Mouse (Mus musculus) urinary bladder, postnatal 4 days (tissue): ENCODE results near the gene Dhrs7b.
"Not testable (repeated sequence)": the region's sequence is repeated elsewhere in the genome, so short reads cannot be mapped to it uniquely, and the experiment has no call there.

Source experiments
- DNase-seq, 2 experiments: peaks; one replicate each; pipeline ENCODE4 v3.0.0; 2021 to 2022; ENCODE audit warnings: low spot score in 2 of 2

The Dhrs7b gene

DNA sequence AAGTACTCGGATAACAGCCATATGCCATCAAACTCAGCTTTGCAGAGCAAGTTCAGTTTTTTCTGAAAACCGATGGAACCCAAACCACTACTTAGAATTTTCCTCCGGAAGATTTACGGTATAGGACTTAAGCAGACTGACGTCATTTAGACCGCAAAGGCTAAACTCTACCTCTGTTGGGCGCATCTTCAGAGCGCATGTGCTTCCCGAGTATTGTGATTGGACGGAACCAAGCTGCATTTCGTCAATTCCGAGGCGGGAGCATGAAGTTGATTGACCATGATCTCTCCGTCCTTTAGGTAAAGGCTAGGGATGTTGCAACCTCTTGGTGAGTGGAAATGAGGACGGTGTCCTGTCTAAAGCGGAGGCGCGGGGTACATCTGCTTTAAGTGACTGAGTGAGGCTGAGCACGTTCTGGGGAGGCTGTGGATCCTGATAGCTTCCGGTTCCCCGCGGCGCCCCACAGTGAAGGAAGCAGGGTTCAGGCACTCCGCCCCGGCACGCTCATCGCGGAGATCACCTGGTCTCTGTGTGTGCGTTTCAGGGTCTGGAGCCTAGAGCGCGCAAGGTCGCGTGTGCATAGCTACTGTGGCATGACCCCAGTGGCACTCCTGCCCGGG, at the start of gene Dhrs7b:
Dhrs7b (plus strand) TSS at position 199 of the 620 bp plus-strand sequence.
- DNase-seq = peak; percentile 71 to 74

DNA sequence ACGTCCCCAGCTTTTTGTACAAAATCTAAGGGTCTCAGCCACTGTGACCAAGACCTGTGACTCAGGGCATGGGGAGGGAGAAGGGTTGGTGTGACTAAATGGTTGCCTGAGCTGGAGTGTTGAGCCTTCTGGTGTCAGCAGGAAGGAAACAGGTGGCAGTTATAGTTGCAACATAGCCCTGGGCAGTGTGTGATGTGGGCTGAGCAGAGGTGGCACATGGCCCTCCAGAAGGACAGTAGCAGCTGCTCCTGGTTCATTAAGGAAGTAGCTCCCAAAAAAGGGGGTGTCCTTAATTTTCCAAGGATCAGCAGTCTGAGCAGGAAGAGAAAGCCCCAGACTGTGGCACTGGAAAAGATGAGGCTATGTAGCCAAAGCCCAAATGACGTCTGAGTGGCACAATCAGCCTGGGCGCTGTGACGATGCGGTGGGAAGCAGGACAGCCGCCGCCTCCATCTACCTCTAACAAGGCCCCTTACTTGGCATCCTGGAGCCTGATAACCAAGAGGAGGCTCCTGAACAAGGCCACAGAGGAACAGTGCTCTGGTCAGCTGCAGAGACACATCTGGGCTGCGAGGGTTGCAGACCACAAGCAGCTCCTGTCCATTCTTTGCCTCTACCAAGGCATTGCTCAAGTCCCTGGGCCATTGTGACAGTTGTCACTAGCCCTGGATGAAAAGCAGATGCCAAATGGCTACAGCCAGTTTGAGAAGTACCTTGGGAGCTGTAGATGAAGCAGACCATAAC, 46.1 kb upstream of the Dhrs7b start:
- no peak for DNase-seq

- no peak for DNase-seq
Observed at GRCm38 (mm10) chr11:60787595-60787994, 42.8 kb upstream of the Dhrs7b start.

- no peak for DNase-seq
Observed at GRCm38 (mm10) chr11:60790472-60790871, 40.0 kb upstream of the Dhrs7b start.

GRCm38 (mm10) chr11:60796342-60796741, 34.1 kb upstream of the Dhrs7b start:
- DNase-seq = no peak

DNA sequence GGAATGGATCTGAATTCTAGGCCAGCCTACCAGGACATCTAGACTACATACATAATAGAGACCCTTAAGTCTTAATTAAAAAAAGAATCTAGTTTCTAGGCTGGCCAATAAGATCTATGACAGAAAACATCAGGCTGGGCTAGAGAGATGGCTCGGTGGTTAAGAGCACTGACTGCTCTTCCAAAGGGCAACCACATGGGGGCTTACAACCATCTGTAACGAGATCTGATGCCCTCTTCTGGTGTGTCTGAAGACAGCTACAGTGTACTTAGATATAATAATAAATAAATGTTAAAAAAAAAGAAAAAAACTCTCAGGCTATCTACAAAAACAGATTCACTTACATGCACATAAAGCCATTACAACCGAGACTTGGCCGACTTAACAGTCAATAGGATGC, 30.5 kb upstream of the Dhrs7b start:
- no peak for DNase-seq

- DNase-seq = no peak
Observed at GRCm38 (mm10) chr11:60800892-60801291, 29.5 kb upstream of the Dhrs7b start.

DNA sequence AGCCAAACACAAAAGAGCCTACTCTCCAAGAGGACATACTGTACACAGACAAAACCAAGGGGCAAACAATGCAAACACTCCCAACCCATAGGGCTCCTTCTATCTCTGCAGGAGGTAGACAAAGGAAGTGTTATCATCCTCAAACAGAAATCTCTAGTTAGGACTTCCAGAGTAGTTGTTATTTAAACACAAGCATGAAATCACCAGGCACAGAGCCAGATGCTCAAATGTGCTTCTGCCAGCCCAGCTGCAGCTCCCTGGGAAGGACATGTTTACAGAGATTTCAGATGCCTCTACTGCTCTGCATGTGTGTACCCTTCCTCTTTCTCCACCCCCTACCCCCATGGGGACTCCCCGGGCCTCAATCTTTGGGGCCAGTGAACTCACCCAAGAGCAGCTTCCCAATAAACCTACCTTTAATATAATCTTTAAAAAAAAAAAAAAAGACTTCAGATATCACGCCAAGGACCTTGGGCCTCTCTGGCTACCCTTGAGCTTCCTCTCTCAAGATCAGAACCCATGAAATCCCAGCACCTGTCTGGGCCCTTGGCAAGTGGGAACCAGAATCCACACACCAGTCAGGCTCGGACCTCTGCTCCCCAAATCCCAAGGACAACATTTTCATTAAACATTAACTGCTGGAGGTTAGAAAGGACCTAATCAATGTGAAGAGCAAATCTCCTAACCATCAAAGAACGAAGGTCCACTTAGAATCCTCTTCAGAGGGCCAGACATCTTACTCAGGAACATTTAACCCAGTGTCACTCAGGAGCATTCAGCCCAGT, 22.0 kb upstream of the Dhrs7b start:
- no peak for DNase-seq

- no peak for DNase-seq
Observed at GRCm38 (mm10) chr11:60809546-60809945, 20.9 kb upstream of the Dhrs7b start.

DNA sequence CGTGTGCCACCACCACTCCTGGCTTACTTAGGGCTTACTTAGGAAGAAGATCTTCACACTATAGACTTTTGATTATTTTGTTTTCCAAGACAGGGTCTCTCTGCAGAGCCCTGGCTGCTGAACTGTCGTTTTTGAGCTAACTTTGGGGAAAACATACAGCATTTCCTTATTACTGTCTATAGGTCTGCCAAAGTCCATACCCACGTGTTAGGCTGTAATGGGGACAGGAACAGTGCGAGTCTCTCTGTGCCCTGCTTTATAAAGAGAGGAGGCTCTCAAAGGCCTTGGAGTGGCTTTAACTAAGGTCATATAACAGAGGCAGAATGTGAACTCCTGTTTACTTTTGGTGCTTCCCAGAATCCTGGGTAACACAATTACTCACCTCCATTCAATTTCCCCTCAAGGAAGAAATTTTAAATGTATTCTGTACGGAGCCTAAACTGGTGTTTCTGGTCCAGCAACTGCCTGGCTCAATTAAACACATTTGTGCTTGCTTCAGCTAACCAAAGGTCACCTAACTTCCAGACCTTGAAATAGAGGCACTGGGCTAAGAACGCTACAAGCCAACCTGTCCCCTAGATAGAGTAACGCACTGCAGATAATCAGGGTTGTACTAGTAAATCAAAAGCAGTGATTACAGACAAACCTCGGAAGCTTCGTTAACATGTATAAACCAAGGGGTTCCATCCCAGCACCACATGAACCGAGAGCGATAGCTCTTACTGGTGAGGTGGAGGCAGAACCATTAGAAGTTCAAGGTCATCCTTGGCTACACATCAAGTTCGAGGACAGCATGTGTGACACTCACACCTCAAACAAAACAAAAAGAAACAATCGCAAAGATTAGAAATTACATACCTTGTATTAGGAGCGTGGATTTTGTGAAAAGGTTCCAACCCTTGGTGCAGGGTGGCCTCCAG, 20.1 kb upstream of the Dhrs7b start:
- DNase-seq = no peak

DNA sequence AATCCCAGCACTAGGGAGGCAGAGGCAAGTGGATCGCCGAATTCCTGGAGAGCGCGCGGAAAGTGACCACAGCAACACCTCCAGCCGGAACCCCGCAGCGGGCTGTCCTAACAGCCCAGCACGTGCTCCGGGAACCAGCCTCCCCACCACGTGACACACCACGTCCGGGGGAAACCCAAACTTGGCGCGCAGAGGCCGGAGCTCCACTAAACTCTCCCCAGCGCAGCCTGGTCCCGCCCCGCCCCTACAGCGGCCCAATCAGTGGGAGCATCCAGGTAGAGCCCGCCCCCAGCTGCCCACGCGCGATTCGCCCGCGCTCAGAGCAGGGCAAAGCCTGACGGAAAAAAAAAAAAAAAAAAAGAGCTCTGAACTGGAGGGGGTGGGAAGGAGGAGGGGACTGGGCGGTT, 19.4 kb upstream of the Dhrs7b start:
- peak; percentile 94 to 95 for DNase-seq

- DNase-seq = not testable (repeated sequence)
Observed at GRCm38 (mm10) chr11:60811618-60812017, 18.8 kb upstream of the Dhrs7b start, which contains the start of gene Shmt1. TSS of gene Shmt1 (minus strand) at chr11:60811718.

GRCm38 (mm10) chr11:60816398-60816797, 14.0 kb upstream of the Dhrs7b start:
- no peak for DNase-seq

DNA sequence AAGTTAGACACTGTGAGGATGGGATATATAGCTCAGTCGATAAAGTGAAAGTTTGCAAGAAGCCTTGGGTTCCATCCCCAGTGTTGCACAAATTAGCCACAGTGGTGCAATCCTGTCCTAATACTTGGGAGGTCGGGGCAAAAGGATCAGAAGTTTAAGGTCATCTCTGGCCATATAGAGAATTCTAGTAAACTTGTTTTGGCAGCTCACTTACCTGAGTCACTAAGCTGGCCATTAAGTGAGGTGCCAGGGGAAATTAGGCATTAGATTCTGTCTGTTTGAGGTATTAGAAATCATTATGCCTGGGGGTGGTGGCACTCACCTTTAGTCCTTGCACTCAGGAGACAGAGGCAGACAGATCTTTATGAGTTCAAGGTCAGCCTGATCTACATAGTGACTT, 6.7 kb upstream of the Dhrs7b start:
- no peak for DNase-seq

DNA sequence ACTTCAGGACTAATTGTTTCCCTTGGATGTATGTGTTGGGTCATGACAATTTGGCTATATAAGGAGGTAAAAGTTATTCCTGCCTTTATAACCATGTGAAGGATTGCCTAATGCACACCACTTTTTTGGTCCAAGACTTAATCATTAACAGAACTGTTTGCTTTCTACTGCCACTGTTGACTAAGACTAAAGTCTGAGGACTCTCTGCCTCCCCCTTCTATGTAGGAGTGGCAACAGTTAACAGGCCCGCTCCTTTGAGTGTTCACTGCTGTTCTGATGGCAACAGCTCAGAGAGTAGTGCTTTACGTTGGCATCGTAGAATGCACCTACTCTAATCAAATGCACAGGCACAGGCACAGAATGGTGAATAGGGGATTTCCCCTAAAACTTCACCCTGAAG, 5.2 kb upstream of the Dhrs7b start:
- no peak for DNase-seq

DNA sequence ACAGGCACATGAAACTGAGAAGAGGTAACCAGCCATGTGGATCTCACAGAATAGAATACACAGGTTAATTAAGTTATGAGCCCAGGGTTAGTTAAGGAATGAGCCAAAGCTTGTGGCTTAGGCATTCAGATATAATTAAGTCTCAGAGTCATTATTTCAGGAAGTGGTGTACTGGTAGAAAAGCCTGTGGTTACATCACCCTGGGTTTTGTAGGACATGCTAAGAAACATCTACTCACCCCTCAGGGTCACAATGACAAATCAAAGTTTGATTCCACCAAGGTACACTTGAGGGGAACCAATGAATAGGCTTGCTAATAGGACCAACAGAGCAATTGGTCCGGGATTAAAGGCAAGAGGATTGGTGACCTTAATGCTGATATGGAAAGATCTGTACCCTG, 3.7 kb upstream of the Dhrs7b start:
- DNase-seq = no peak

GRCm38 (mm10) chr11:60827241-60827945, 3.0 kb upstream of the Dhrs7b start:
- no peak for DNase-seq

GRCm38 (mm10) chr11:60828903-60829302, 1.5 kb upstream of the Dhrs7b start:
- no peak for DNase-seq

- no peak for DNase-seq
Observed at GRCm38 (mm10) chr11:60836897-60837296, 6.5 kb downstream of the Dhrs7b start.

GRCm38 (mm10) chr11:60837644-60838406, 7.4 kb downstream of the Dhrs7b start:
- DNase-seq = no peak
